Mouse (Mus musculus): ENCODE data around the gene Gm43064. TPM values are rescaled to one million over a fixed set of nuclear protein-coding genes. Genes with fewer than 3 reads are reported as not detected.
"Not testable (repeated sequence)": the region's sequence is repeated elsewhere in the genome, so short reads cannot be mapped to it uniquely, and the experiment has no call there.

Gene Gm43064
- total RNA-seq, 2 experiments from 2014 or later: not detected

DNA sequence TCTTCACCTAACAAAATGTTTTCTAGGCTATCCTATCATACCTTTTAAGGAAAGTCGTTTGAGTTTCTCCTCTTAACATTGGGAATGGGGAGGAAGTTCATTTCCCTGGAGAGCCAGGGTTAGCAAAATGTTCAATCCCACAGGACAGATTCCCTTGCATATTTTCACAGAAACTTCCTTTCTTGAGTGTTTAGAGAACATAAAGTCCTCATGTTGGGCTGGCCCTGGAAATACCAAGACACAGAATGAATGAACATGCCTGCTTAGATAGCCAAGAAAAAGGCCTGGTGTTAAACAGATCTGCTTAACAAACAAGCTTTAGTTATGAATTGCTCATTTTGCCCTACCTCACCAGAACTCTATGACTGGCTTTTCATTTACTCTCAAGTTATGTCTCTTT, 16.8 kb upstream of the Gm43064 start:
- DNase-seq (ENCODE audit: low spot score): no peak
- intact Hi-C loops (cut with DNase I): no loop called here

DNA sequence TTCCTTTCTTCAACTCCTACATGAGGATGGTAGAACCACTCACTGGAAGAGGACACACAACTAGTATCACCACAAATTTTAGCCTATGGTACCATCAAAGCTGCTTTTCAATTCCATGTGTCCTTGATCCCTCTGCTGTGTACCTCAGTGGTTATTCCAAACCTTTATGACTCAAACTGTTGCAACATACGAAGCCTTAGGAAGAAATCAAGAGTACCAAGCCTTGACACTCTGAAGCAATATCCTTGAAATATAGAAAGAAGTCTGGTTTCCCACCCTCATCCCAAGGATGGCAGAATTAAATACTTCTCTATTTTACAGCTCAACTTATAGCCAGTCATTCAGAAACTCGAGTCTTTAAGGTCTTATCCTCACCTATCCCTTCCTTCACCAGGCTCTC, 13.0 kb upstream of the Gm43064 start:
- no peak for DNase-seq (ENCODE audit: low spot score)
- intact Hi-C loops (cut with DNase I): no loop called here

- intact Hi-C loops (cut with DNase I): no loop called here
- DNase-seq (ENCODE audit: low spot score): no peak
Observed at GRCm38 (mm10) chr3:103799507-103799906, 9.9 kb upstream of the Gm43064 start.

DNA sequence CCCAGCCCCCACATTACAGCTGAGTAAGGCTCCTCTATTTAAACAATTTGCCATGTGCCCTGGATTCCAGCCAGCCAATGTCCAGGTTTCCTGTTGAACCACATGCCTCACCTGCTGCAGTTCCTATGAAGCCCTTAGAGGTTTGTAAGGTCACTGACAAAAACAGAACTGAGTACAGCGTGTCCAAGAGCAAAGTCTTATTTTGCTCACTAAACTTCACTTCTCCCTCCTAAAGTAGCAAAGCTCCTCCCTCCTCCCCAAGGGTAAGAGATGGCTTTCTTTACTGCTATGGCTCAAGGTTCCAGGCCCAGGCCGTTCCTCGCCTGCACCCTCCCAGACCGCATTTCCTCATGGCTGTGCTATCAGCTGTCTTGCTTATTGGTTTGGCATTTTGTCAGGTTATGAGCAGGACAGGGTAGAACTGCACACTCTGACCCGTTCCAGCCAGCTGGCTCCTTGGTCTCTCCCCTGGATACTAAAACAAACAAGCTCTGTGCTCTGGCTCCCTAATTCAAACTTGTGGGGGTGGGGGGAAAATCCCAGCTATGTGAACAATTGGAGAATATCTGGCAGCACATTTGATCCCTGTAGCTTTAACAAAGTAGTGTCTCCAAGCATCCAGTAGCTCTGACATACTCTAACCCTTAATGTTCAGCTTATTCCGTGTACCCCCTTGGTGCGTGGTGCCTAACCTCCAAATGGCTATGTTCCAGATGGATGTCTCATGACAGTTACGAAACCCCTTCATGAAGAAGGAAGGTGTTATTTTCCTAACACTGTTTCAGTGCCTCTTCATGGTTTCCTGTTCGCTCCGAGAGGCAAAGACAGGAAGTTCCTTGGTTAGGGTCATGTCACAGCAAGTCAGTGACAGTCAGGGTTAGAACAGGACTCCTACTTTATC, 7.5 kb upstream of the Gm43064 start:
- intact Hi-C loops (cut with DNase I): loop anchor here (1.0 to 5.0 kb wide), 2 partner anchors 11 to 35 kb away; partner anchors contain the start of gene Hipk1
- peak; percentile 86 for DNase-seq (ENCODE audit: low spot score)

GRCm38 (mm10) chr3:103802861-103803260, 6.5 kb upstream of the Gm43064 start:
- intact Hi-C loops (cut with DNase I): loop anchor here (5.0 kb wide), 1 partner anchor 36 kb away; no protein-coding TSS in a partner anchor

DNA sequence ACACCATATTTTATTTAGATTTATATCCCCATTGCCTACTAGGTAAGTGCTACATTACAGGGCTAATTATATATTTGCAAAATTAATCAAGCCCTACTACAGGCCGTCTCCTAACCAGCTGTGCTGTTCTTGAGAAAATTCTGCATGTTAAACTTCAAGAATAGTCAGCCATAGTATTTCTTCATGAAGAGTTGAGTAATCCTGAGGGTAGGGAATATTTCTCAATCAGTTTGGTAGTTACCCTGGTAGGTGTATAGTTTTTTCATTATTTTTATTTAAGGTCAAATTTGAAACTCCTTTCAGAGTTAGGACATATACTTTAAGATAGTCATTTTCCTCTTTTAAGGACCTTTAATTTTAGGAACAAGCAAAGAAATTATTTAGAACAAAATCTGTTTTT, 3.7 kb upstream of the Gm43064 start:
- DNase-seq (ENCODE audit: low spot score): no peak
- intact Hi-C loops (cut with DNase I): no loop called here

More at GRCm38 (mm10) chr3:103802861-103803260, 6.5 kb upstream of the Gm43064 start:
- no peak for DNase-seq (ENCODE audit: low spot score)

DNA sequence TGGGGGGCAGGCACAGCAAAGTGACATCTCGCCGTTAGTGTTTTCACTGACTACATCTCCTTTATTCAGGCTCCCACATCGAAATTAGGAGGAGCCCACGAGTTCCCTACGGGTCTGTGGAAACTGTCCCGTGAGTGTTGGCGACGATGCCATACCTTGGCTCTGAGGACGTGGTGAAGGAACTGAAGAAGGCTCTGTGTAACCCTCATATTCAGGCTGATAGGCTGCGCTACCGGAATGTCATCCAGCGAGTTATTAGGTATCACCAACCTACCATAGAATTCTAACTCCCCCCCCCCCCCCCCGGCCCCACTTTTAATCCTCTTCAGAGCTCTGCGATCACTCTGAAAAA, 402 bp downstream of the Gm43064 start:
- intact Hi-C loops (cut with DNase I): loop anchor here (1.0 to 5.0 kb wide), 2 partner anchors 18 to 57 kb away; partner anchors contain the start of gene Hipk1
- no peak for DNase-seq (ENCODE audit: low spot score)

DNA sequence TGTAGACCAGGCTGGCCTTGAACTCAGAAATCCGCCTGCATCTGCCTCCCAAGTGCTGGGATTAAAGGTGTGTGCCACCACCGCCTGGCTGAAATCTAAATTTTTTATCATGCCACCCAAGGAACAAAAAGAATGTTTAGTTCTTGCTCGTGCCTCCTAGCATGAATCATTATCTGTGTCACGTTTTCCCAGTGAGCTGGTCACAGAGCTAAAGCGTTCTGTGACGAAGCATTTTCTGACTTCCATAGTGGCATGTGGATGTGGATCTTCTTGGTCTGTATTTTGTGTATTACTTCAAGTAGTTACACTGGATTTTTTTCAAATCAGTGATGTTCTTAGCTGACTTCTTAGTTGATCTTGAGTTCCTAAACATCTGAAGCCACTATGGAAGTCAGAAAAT, 1.6 kb downstream of the Gm43064 start:
- DNase-seq (ENCODE audit: low spot score): no peak
- intact Hi-C loops (cut with DNase I): loop anchor here (5.0 kb wide), 1 partner anchor 59 kb away; no protein-coding TSS in a partner anchor

DNA sequence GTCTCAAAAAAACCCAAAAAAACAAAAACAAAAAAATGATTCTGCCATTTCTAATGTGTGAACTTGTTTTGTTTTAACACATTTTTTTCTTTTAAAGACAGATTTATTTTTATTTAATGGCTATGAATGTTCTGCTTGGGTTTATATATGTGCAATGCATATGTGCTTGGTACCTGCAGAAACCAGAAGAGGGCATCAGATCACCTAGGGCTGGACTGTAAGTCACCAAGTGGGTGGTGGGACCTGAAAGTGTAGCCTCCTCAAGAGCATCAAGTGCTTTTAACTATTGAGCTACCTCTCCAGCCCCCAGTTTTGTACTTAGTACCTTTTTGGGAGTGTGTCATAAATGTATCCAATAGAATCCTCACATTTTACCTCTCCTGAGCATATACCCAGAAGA, 18.2 kb downstream of the Gm43064 start:
- intact Hi-C loops (cut with DNase I): no loop called here
- DNase-seq (ENCODE audit: low spot score): no peak

GRCm38 (mm10) chr3:103829036-103829435, 19.7 kb downstream of the Gm43064 start:
- intact Hi-C loops (cut with DNase I): no loop called here
- DNase-seq (ENCODE audit: low spot score): no peak

- intact Hi-C loops (cut with DNase I); DNase-seq (ENCODE audit: low spot score): not testable (repeated sequence)
Observed at GRCm38 (mm10) chr3:103830681-103831080, 21.3 kb downstream of the Gm43064 start.

DNA sequence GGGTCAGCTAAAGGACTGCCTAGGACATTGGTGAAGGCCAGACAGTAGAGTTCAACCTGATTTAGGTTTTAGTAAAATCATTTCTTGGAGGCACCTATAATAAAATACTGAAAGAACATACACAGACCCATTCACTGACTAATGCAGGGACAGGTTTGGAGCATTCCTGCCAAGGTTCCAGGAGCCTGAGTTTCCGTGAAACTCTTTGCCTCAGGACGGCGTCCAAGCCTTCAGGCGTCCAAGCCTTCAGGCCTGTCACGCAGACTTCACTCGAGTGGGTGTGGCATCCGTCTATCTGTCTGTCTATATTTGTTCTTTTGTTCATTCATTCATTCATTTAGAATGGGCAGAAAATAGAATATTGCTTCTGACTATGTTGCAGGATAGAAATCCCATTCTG, 21.8 kb downstream of the Gm43064 start:
- DNase-seq (ENCODE audit: low spot score): no peak
- intact Hi-C loops (cut with DNase I): no loop called here

DNA sequence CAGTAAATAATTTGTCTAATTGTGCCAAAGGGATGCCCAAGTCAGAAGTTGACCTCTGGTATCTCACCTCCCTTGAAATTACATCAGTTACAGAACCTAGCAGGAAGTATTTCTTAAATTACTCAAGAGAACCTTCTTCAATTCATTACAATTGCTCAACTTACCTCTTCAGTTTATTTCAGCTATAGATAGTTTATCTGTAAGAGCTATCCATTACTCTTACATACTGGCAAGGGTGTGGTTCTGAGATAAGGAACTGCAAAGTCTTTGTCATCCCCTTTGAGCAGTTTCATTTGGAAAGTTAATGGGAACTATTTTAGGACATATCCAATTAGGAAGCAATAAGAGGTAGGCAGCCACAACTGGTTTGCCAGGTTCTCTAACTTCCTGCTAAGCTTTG, 23.1 kb downstream of the Gm43064 start, which contains the start of gene Bcl2l15:
Bcl2l15 (plus strand) TSS at position 176 of the 400 bp plus-strand sequence.
- no peak for DNase-seq (ENCODE audit: low spot score)
- intact Hi-C loops (cut with DNase I): no loop called here

DNA sequence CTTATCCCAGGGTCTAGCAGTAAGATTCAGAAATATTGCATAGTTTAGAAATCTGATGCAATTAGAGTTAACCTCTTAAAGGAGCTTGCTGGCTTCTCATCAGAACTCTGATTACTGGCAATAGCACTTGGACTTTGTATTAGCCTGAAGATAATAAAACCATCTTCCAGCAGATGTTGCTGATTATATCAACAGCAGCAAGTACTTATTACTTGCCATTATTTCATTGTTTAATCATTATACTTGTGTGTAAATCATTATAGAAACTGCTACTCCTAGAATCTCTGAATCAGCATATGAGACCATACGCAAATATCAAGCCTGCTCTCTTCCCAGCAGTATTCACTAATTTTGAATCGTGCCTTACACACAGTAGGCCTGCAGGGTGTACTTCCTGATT, 24.6 kb downstream of the Gm43064 start:
- intact Hi-C loops (cut with DNase I): no loop called here
- no peak for DNase-seq (ENCODE audit: low spot score)

- intact Hi-C loops (cut with DNase I): no loop called here
- DNase-seq (ENCODE audit: low spot score): no peak
Observed at GRCm38 (mm10) chr3:103835272-103835950, 26.0 kb downstream of the Gm43064 start.

DNA sequence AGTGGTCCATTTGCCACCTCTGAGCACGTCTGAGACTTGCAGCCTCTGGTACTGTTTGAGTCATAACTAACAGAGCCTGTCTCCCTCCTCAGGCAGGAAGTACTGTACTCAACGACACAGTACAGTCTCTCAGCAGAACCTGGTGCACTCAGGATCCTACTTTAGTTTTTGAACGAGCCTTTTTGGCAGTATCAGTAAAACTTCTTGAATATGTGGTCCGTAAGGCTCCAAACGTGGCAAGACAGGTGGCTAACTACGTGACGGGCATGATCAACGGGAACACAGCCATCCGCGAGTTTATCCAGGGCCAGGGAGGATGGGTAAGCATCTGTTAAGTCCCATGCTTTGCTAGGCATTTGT, 26.6 kb downstream of the Gm43064 start:
- intact Hi-C loops (cut with DNase I): no loop called here
- no peak for DNase-seq (ENCODE audit: low spot score)

DNA sequence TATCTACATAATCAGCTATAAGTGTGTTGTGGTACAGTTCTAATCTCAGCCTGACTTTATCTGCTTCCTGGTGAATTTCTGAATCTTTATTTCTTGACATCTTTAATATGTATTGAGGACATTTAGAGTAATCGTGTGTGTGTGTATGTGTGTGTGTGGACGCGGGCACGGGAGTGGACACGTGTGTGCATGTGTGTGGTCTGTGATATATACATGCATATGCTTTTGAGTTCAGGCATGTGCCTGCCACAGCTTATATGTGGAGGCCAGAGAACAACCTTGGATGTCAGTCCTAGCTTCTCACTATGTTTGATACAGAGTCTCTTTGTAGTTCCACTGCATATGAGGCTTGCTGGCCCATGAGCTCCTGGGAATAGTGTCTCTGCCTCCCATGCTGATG, 27.1 kb downstream of the Gm43064 start:
- intact Hi-C loops (cut with DNase I): no loop called here
- no peak for DNase-seq (ENCODE audit: low spot score)

GRCm38 (mm10) chr3:103839711-103840110, 30.3 kb downstream of the Gm43064 start:
- no peak for DNase-seq (ENCODE audit: low spot score)
- intact Hi-C loops (cut with DNase I): no loop called here

GRCm38 (mm10) chr3:103840195-103840594, 30.8 kb downstream of the Gm43064 start:
- DNase-seq (ENCODE audit: low spot score); intact Hi-C loops (cut with DNase I): not testable (repeated sequence)

DNA sequence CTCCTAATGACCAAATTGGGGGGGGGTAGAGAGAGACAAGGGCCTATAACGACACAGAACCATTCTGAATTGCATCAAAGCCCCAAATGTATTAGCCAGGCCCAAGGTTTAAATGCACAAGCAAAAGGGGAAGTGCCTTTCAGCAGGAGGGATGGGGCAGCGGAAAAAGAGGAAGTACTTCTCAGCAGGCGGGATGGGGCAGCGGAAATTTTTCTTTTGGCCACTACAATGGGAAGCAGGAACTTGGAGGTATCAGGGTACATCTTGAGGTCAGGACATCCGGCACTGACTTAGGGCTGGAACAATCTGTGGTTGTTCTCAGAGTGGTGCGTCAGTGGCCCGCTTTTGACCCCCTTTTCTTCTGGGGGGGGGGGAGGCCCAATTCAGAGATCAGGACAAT, 31.6 kb downstream of the Gm43064 start:
- intact Hi-C loops (cut with DNase I); DNase-seq (ENCODE audit: low spot score): not testable (repeated sequence)
